Mouse (Mus musculus): ENCODE data around the gene Edem1. TPM values are rescaled to one million over a fixed set of nuclear protein-coding genes. Genes with fewer than 3 reads are reported as not detected.

The Edem1 gene
- polyA plus RNA-seq, 1 experiment: 240 TPM

DNA sequence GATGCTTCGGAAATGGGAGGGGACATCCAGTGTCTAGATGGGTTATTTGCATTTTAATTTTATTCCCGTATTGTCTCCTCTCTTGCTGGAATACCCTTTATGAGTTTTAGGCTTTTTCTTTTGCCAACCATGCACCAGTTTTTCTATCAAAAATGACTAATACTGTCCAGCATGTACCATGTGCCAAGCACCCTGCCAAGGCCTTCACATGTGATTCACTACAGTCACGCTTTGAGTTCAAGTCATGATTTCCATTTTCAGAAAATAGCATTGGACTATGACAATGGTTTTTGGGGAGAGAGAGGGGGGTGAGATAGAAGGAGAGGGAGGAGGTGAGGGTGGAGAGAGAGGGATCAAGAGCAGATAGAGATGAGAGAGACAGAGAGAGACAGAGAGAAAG lies 67.5 kb downstream of the Edem1 start:
- H3K27ac ChIP-seq (ENCODE audit: insufficient read depth, low read depth, low read length): no peak overlapping the region
- H3K4me3 ChIP-seq (ENCODE audit: insufficient read depth, low read depth, low read length): no peak overlapping the region
- TF ChIP-seq CTCF (IDR thresholded peaks at IDR 0.05; ENCODE audit: insufficient read depth, low read depth, low read length) (no peak), POLR2A (IDR thresholded peaks at IDR 0.05; ENCODE audit: insufficient read depth, low read depth, low read length) (no peak)
- 83% methylated on average over 3 of the region's 3 CpGs for WGBS
- peaks cover 6% of the 10 kb centered on the region; the same call in 1 of the 2 replicates for H3K4me1 ChIP-seq (ENCODE audit: control insufficient read depth, insufficient read depth, low read length)

DNA sequence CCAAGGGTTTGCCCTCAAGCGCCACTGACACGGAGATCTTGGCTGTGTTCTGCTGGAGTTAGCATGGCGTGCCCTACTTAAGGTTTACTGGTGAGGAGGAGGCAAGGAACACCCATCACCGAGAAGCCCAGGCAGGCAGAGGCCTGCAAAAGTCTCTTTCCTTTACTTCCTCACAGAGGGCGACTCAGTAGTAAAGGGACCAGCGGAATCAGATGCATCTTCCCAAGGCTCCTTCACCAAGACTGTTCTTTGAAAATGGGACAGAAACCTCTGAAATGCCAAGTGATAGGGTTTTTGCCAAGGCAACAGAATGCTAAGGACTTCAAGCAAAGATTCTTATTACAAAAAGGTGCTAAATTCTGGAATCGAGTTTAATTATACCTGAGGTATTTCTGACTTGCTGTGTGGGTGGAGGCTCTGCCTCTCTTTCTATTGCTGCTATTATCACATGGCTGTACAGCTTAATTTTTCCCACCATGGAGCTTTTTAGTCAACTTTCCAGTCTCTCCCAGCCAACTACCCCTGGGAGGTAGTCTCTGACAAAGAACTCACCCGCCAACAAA lies 68.2 kb downstream of the Edem1 start:
- TF ChIP-seq POLR2A (IDR thresholded peaks at IDR 0.05; ENCODE audit: insufficient read depth, low read depth, low read length): no peak
- no peak for TF ChIP-seq CTCF (IDR thresholded peaks at IDR 0.05; ENCODE audit: insufficient read depth, low read depth, low read length)
- Histone ChIP-seq H3K4me3 (ENCODE audit: insufficient read depth, low read depth, low read length) (no peak overlapping the region), H3K27ac (ENCODE audit: insufficient read depth, low read depth, low read length) (no peak overlapping the region), H3K4me1 (ENCODE audit: control insufficient read depth, insufficient read depth, low read length) (peaks cover 6% of the 10 kb centered on the region; the same call in 1 of the 2 replicates)
- 63% methylated on average over 8 of the region's 8 CpGs for WGBS

DNA sequence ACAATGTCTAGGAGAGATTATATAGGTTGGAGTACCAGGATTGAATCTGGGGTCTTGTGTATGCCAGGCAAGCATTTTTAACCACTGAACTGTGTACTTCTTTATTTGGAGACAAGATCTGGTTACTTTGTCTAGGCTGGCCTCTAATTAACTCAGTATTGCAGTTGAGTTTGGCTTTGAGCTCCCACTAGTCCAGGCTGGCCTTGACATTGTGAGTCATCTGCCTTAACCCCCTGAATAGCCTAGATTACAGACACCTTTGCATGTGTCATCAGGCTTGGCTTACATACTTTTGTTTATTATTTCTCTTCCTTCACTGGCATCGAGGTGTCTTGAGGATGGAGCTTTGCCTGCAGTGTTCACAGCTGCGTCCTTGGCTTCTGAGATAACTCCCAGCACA lies 70.8 kb downstream of the Edem1 start:
- TF ChIP-seq POLR2A (IDR thresholded peaks at IDR 0.05; ENCODE audit: insufficient read depth, low read depth, low read length): no peak
- TF ChIP-seq CTCF (IDR thresholded peaks at IDR 0.05; ENCODE audit: insufficient read depth, low read depth, low read length): no peak
- peaks cover 6% of the 10 kb centered on the region; the same call in 1 of the 2 replicates for H3K4me1 ChIP-seq (ENCODE audit: control insufficient read depth, insufficient read depth, low read length)
- no peak overlapping the region for H3K27ac ChIP-seq (ENCODE audit: insufficient read depth, low read depth, low read length)
- H3K4me3 ChIP-seq (ENCODE audit: insufficient read depth, low read depth, low read length): no peak overlapping the region
- 76% methylated on average over 2 of the region's 2 CpGs for WGBS

DNA sequence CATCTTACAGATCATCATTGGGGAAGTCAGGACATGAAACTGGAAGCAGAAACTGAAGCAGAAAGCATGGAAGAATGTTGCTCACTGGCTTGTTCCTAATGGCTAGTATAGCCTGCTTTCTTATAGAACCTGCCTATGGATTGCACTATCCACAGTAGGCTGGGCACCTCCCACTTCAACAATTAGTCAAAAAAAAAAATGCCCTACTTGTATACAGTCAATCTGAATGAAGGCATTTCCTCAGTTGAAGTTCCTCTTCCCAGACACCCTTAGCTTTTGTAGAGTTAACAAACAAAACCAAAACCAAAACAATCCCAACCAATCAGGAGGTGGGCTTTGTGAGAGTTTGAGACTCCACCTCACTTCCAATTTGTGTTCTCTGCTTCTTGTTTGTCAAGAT lies 73.7 kb downstream of the Edem1 start:
- H3K27ac ChIP-seq (ENCODE audit: insufficient read depth, low read depth, low read length): no peak overlapping the region
- no peak for TF ChIP-seq POLR2A (IDR thresholded peaks at IDR 0.05; ENCODE audit: insufficient read depth, low read depth, low read length)
- TF ChIP-seq CTCF (IDR thresholded peaks at IDR 0.05; ENCODE audit: insufficient read depth, low read depth, low read length): no peak

DNA sequence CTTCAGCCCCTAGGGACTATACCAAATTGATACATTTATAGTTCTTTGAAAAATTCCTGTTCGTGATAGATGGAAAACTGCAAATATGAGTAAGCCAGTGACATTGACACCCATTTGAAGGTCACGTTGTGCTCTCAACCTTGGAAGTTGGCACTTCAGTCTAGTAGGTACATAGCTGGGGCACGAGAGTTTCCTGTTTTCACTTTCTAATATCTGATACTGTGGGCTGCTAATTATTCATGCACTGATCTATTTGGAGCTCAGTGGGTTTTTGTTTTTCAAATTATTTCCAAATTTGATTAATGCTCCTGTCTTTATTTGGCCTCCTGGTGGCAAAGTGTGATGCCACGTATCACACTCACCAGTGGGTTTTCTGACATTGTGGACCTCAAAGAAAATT lies 74.8 kb downstream of the Edem1 start:
- TF ChIP-seq CTCF (IDR thresholded peaks at IDR 0.05; ENCODE audit: insufficient read depth, low read depth, low read length): no peak
- TF ChIP-seq POLR2A (IDR thresholded peaks at IDR 0.05; ENCODE audit: insufficient read depth, low read depth, low read length): no peak
- WGBS: 90% methylated on average over 4 of the region's 4 CpGs
- Histone ChIP-seq H3K4me1 (ENCODE audit: control insufficient read depth, insufficient read depth, low read length) (no peaks in the 10 kb centered on the region), H3K27ac (ENCODE audit: insufficient read depth, low read depth, low read length) (no peak overlapping the region), H3K4me3 (ENCODE audit: insufficient read depth, low read depth, low read length) (no peak overlapping the region)

More for the DNA sequence above, 73.7 kb downstream of the Edem1 start:
- no peak overlapping the region for H3K4me3 ChIP-seq (ENCODE audit: insufficient read depth, low read depth, low read length)
- peaks cover under 1% of the 10 kb centered on the region; the same call in 1 of the 2 replicates for H3K4me1 ChIP-seq (ENCODE audit: control insufficient read depth, insufficient read depth, low read length)

DNA sequence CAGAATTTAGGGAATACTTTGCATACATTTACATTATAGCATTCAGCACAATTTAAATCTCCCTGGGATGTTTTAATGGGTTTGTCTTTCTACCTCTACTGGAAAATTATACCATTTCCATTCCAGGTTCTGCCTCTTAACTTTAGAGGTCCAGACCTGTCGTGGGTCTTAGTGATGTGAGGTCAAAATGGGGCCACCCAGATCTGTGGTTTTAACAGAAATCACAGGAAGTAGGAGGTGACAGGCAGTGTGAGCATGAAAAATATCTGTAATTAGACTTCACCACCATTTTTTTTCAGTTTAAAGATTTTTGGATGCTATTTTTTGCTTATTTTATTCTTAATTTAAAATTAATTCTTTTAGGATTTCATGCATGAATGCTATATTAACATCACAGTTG lies 78.1 kb downstream of the Edem1 start:
- WGBS: 70% methylated on average over 1 of the region's 1 CpGs
- no peak for TF ChIP-seq POLR2A (IDR thresholded peaks at IDR 0.05; ENCODE audit: insufficient read depth, low read depth, low read length)
- TF ChIP-seq CTCF (IDR thresholded peaks at IDR 0.05; ENCODE audit: insufficient read depth, low read depth, low read length): no peak
- Histone ChIP-seq H3K27ac (ENCODE audit: insufficient read depth, low read depth, low read length) (no peak overlapping the region), H3K4me3 (ENCODE audit: insufficient read depth, low read depth, low read length) (no peak overlapping the region), H3K4me1 (ENCODE audit: control insufficient read depth, insufficient read depth, low read length) (no peaks in the 10 kb centered on the region)

Other genes starting within 250 kb of the Edem1 start
- not detected in 2 replicates for gene Bhlhe40, start 168.0 kb upstream of the Edem1 start, polyA plus RNA-seq (2012; ENCODE audit: insufficient read depth, insufficient read length, low replicate concordance, missing spikeins)
- gene Arl8b, start 45.5 kb upstream of the Edem1 start, polyA plus RNA-seq (2012; ENCODE audit: insufficient read depth, insufficient read length, low replicate concordance, missing spikeins): not detected in 2 replicates

Measured in olfactory bulb, adult 2 months (tissue).